Mouse (Mus musculus): Measurements from ENCODE around the gene Otogl.

- TF ChIP-seq GATA1 (IDR thresholded peaks at IDR 0.05; ENCODE audit: borderline replicate concordance, low read length) (no peak), CTCF (IDR thresholded peaks at IDR 0.05; ENCODE audit: low read depth, low read length) (no peak)
Observed at GRCm38 (mm10) chr10:107868904-107869303, 43.0 kb downstream of the Otogl start.

Data from G1E (cell line).